Mouse (Mus musculus) ovary, adult 10 weeks (tissue): ENCODE results near the gene Olfr1249. TPM values are rescaled to one million over a fixed set of nuclear protein-coding genes. Genes with fewer than 3 reads are reported as not detected.

Source experiments
- polyA plus RNA-seq: library from polyadenylated mRNA; stranded (reverse); fragments of 350-450 nt; fragmentation: Illumina TruSeq; extraction: RNeasy Lipid Tissue Mini Kit (QIAGEN cat#74804); gene quantifications from one replicate; pipeline ENCODE4 v1.2.3, GENCODE M21; 2014

Olfr1249 gene
- polyA plus RNA-seq, result not detected

GRCm38 (mm10) chr2:89634883-89635282 lies at the start of gene Olfr1249:
Gene Olfr1249, minus strand, starts transcription at chr2:89634983.

GRCm38 (mm10) chr2:89671836-89672235 lies 37.1 kb upstream of the Olfr1249 start, which contains the start of gene Olfr1251:
Gene Olfr1251, minus strand, starts transcription at chr2:89671936.

GRCm38 (mm10) chr2:89661367-89661766 lies 26.6 kb upstream of the Olfr1249 start, which contains the start of gene Olfr1250:
Gene Olfr1250, minus strand, starts transcription at chr2:89661467.

DNA sequence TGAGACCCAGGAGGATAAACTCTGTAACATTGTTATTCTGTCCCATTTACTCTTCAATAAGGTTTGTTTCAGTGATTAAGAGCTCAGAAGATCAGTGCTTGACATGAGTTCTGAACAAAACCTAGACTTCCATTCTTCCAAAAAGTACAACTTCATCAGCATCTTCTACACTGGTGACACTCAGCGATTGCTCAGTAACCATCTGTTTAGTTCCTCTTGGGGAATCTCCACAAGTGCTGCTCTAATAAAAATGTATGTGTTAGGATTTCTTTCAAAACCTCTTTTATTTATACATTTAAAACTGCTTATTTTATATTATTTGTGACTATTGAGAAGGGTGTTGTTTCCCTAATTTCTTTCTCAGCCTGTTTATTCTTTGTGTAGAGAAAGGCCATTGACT lies 16.6 kb downstream of the Olfr1249 start, which contains the start of gene Olfr1248:
Gene Olfr1248, minus strand, starts transcription at position 101 of the 400 bp plus-strand sequence.

GRCm38 (mm10) chr2:89614030-89614429 lies 20.8 kb downstream of the Olfr1249 start, which contains the start of gene Olfr1247:
Gene Olfr1247, minus strand, starts transcription at chr2:89614130.

DNA sequence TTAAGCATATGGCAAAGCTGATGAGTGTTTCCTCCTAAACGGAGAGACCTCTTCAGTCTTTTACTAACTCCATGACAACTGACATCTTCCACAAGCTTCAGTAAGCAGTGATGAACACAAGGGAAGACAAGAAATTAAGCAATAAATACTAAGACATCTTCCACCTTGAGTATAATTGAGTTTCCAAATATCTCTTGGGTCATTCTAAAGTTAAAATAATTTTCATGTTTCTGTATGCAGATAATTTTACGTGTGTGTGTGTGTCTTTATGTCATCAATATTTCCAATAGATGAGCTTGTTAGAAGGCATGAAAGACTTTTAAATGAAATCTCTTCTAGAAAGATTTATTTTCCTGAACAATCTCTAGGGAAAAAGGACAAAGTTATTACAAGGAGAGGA lies 41.7 kb downstream of the Olfr1249 start, which contains the start of gene Olfr1246:
Gene Olfr1246, minus strand, starts transcription at position 101 of the 400 bp plus-strand sequence.

Other genes starting within 250 kb of the Olfr1249 start
- not detected for gene Olfr1238, start 225.3 kb downstream of the Olfr1249 start, polyA plus RNA-seq
- gene Olfr1239, start 214.6 kb downstream of the Olfr1249 start, polyA plus RNA-seq, result not detected
- gene Olfr1240, start 192.0 kb downstream of the Olfr1249 start, polyA plus RNA-seq, result not detected
- not detected for gene Olfr1241, start 147.9 kb downstream of the Olfr1249 start, polyA plus RNA-seq
- gene Olfr1242, start 136.6 kb downstream of the Olfr1249 start, polyA plus RNA-seq, result not detected
- gene Olfr1243, start 103.5 kb downstream of the Olfr1249 start, polyA plus RNA-seq, result not detected
- not detected for gene Olfr1245, start 56.5 kb downstream of the Olfr1249 start, polyA plus RNA-seq
- not detected for gene Olfr1246, start 41.8 kb downstream of the Olfr1249 start, polyA plus RNA-seq
- not detected for gene Olfr1247, start 20.9 kb downstream of the Olfr1249 start, polyA plus RNA-seq
- gene Olfr1248, start 16.7 kb downstream of the Olfr1249 start, polyA plus RNA-seq, result not detected
- gene Olfr1250, start 26.5 kb upstream of the Olfr1249 start, polyA plus RNA-seq, result not detected
- gene Olfr1251, start 37.0 kb upstream of the Olfr1249 start, polyA plus RNA-seq, result 1.1 TPM
- gene Olfr1252, start 90.0 kb upstream of the Olfr1249 start, polyA plus RNA-seq, result not detected
- gene Olfr1253, start 122.1 kb upstream of the Olfr1249 start, polyA plus RNA-seq, result not detected
- not detected for gene Olfr1254, start 158.6 kb upstream of the Olfr1249 start, polyA plus RNA-seq
- not detected for gene Olfr1255, start 177.1 kb upstream of the Olfr1249 start, polyA plus RNA-seq
- not detected for gene Olfr1256, start 206.6 kb upstream of the Olfr1249 start, polyA plus RNA-seq
- gene Olfr48, start 213.2 kb upstream of the Olfr1249 start, polyA plus RNA-seq, result not detected
- not detected for gene Olfr1257, start 243.5 kb upstream of the Olfr1249 start, polyA plus RNA-seq